Mouse (Mus musculus): ENCODE data around the gene Acox1. TPM values are rescaled to one million over a fixed set of nuclear protein-coding genes. Genes with fewer than 3 reads are reported as not detected.
A peak's percentile ranks its signal among the peaks of the same experiment; 100 is the strongest.

Gene Acox1
- total and polyA plus RNA-seq, 2 experiments from 2014 or later: 66.1 to 116 TPM

DNA sequence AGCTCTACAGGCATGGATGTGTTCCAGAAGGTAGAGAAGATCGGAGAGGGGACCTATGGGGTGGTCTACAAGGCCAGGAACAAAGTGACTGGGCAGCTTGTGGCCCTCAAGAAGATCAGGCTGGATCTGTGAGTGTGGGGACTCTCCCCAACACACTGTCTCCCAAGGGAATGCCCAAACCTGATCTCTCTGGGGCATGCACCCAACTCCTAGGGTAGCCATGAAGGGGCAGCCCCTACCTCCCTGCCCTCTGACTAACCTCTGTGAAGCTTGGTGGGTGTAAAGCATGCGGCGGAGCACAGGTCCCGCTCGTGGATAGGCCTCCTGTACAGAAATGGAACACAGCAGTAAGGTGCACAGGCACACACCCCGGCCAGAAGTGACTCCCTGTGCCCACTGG lies 17.1 kb upstream of the Acox1 start:
- TF ChIP-seq CTCF (IDR thresholded peaks at IDR 0.05): no peak
- Histone ChIP-seq H3K9me3 (ENCODE audit: low read length) (no peaks in the 10 kb centered on the region), H3K4me2 (ENCODE audit: low read depth, low read length, poor library complexity, severe bottlenecking) (no peak overlapping the region), H3K27ac (ENCODE audit: low read depth, low read length) (no peak overlapping the region), H3K27me3 (ENCODE audit: insufficient read depth, low read length) (peaks cover 10% of the 10 kb centered on the region), H3K36me3 (ENCODE audit: insufficient read depth, low read length) (peaks cover 3% of the 10 kb centered on the region; the same call in 1 of the 2 replicates), H3K4me1 (ENCODE audit: insufficient read depth, low read length) (0 out of 2 replicates have a peak, but pooled peaks cover 3% of the 10 kb centered on the region), H3K4me3 (ENCODE audit: low read depth, low read length) (no peak overlapping the region), H3K9ac (replicated peaks; ENCODE audit: low read length, poor library complexity, severe bottlenecking) (no peak overlapping the region)
- ATAC-seq (ENCODE audit: low FRiP score) (no peak), DNase-seq (ENCODE audit: low spot score) (no peak)
- WGBS: 94% methylated on average over 6 of the region's 6 CpGs

DNA sequence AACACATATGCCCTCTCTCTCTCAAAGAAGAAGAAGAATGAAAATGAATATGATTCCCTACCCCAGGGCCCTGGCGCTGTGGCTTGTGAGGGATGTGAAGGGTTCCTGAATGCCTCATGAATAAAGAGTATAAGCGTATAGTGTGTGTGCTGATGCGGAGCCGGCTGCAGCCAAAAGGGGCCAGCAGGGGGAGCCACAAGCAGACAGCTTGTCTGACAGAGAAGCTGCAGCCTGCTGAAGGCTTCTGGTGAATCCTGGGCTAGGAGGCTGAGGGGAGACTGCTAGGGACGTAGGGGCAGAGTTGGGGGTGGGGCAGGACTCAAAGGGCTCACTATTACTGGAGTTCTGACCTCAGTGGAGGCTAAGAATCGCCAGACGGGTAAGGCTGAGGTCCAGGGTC lies 16.3 kb upstream of the Acox1 start:
- ATAC-seq (ENCODE audit: low FRiP score) (no peak), DNase-seq (ENCODE audit: low spot score) (peak; percentile 19)
- Histone ChIP-seq H3K4me1 (ENCODE audit: insufficient read depth, low read length) (0 out of 2 replicates have a peak, but pooled peaks cover 3% of the 10 kb centered on the region), H3K4me3 (ENCODE audit: low read depth, low read length) (no peak overlapping the region), H3K27me3 (ENCODE audit: insufficient read depth, low read length) (0 out of 2 replicates have a peak, but pooled peaks cover 3% of the 10 kb centered on the region), H3K9ac (replicated peaks; ENCODE audit: low read length, poor library complexity, severe bottlenecking) (no peak overlapping the region), H3K27ac (ENCODE audit: low read depth, low read length) (no peak overlapping the region), H3K4me2 (ENCODE audit: low read depth, low read length, poor library complexity, severe bottlenecking) (no peak overlapping the region), H3K9me3 (ENCODE audit: low read length) (no peaks in the 10 kb centered on the region), H3K36me3 (ENCODE audit: insufficient read depth, low read length) (peaks cover 3% of the 10 kb centered on the region; the same call in 1 of the 2 replicates)
- peak; percentile 49 for TF ChIP-seq CTCF (IDR thresholded peaks at IDR 0.05)
- 82% methylated on average over 7 of the region's 7 CpGs for WGBS

DNA sequence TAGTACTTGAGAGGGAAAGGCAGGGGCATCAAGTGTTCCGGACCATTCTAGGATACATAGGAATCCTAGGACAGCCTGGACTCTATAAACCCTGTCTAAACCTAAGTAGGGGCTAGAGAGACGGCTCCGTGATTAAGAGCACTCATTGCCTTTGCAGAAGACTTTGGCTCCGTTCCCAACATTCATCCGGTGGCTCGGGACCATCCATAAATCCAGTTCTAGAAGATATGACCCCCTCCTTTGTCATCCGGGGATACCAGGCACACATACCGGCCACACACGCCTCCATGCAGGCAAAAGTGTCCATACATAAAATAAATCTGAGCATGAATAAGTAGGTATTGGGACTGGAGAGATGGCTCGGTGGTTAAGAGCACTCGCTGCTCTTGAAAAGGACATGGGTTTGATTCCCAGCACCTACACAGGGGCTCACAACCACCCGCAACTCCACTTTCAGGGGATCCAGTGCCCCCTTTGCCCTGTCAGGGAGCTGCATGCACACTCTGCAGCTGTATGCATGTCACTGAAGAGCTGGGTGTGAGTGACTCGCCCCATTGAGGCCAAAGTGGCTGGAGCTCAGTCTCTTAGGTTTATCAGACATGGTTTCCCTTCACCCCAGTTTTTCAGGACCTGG lies 15.1 kb upstream of the Acox1 start:
- Histone ChIP-seq H3K27ac (ENCODE audit: low read depth, low read length) (no peak overlapping the region), H3K4me3 (ENCODE audit: low read depth, low read length) (no peak overlapping the region), H3K4me1 (ENCODE audit: insufficient read depth, low read length) (no peaks in the 10 kb centered on the region), H3K9me3 (ENCODE audit: low read length) (no peaks in the 10 kb centered on the region), H3K36me3 (ENCODE audit: insufficient read depth, low read length) (peaks cover 3% of the 10 kb centered on the region; the same call in 1 of the 2 replicates), H3K9ac (replicated peaks; ENCODE audit: low read length, poor library complexity, severe bottlenecking) (no peak overlapping the region), H3K27me3 (ENCODE audit: insufficient read depth, low read length) (no peaks in the 10 kb centered on the region), H3K4me2 (ENCODE audit: low read depth, low read length, poor library complexity, severe bottlenecking) (no peak overlapping the region)
- WGBS: 93% methylated on average over 13 of the region's 13 CpGs
- no peak for DNase-seq (ENCODE audit: low spot score)
- no peak for TF ChIP-seq CTCF (IDR thresholded peaks at IDR 0.05)
- no peak for ATAC-seq (ENCODE audit: low FRiP score)

DNA sequence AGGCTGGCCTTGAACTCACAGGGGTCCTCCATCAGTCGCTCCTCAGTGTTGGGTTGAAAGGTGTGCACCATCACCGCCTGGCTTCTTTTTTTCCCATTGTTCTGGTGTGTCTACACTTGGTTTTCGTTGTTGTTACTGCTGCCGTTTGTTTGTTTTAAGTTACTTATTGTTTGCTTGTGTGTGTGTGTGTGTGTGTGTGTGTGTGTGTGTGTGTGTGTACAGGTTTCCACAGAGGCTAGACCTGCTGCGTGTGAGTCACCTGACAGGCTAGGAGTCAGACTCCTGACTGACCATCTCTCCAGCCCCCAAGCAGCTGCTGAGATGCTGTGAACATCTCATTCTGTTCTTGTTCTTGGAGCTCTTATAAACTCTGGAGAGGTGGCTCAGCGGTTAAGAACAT lies 14.0 kb upstream of the Acox1 start:
- no peak for DNase-seq (ENCODE audit: low spot score)
- Histone ChIP-seq H3K27me3 (ENCODE audit: insufficient read depth, low read length) (no peaks in the 10 kb centered on the region), H3K4me3 (ENCODE audit: low read depth, low read length) (no peak overlapping the region), H3K4me2 (ENCODE audit: low read depth, low read length, poor library complexity, severe bottlenecking) (no peak overlapping the region), H3K27ac (ENCODE audit: low read depth, low read length) (no peak overlapping the region), H3K9me3 (ENCODE audit: low read length) (no peaks in the 10 kb centered on the region), H3K9ac (replicated peaks; ENCODE audit: low read length, poor library complexity, severe bottlenecking) (no peak overlapping the region), H3K36me3 (ENCODE audit: insufficient read depth, low read length) (peaks cover 3% of the 10 kb centered on the region; the same call in 1 of the 2 replicates), H3K4me1 (ENCODE audit: insufficient read depth, low read length) (no peaks in the 10 kb centered on the region)
- WGBS: 91% methylated on average over 6 of the region's 6 CpGs
- ATAC-seq (ENCODE audit: low FRiP score): no peak
- no peak for TF ChIP-seq CTCF (IDR thresholded peaks at IDR 0.05)

- Histone ChIP-seq H3K27me3 (ENCODE audit: insufficient read depth, low read length) (no peaks in the 10 kb centered on the region), H3K4me1 (ENCODE audit: insufficient read depth, low read length) (no peaks in the 10 kb centered on the region), H3K9ac (replicated peaks; ENCODE audit: low read length, poor library complexity, severe bottlenecking) (no peak overlapping the region), H3K9me3 (ENCODE audit: low read length) (no peaks in the 10 kb centered on the region), H3K4me3 (ENCODE audit: low read depth, low read length) (no peak overlapping the region), H3K4me2 (ENCODE audit: low read depth, low read length, poor library complexity, severe bottlenecking) (no peak overlapping the region), H3K36me3 (ENCODE audit: insufficient read depth, low read length) (peaks cover 17% of the 10 kb centered on the region), H3K27ac (ENCODE audit: low read depth, low read length) (no peak overlapping the region)
- DNase-seq (ENCODE audit: low spot score) (no peak), ATAC-seq (ENCODE audit: low FRiP score) (no peak)
- WGBS: 79% methylated on average over 5 of the region's 5 CpGs
- no peak for TF ChIP-seq CTCF (IDR thresholded peaks at IDR 0.05)
Measured at GRCm38 (mm10) chr11:116210696-116211095, 11.9 kb upstream of the Acox1 start.

GRCm38 (mm10) chr11:116209257-116209656 lies 10.4 kb upstream of the Acox1 start:
- no peak overlapping the region for H3K9ac ChIP-seq (replicated peaks; ENCODE audit: low read length, poor library complexity, severe bottlenecking)
- H3K27me3 ChIP-seq (ENCODE audit: insufficient read depth, low read length): no peaks in the 10 kb centered on the region
- H3K4me3 ChIP-seq (ENCODE audit: low read depth, low read length): no peak overlapping the region
- WGBS: 86% methylated on average over 8 of the region's 8 CpGs
- no peak overlapping the region for H3K4me2 ChIP-seq (ENCODE audit: low read depth, low read length, poor library complexity, severe bottlenecking)
- H3K4me1 ChIP-seq (ENCODE audit: insufficient read depth, low read length): no peaks in the 10 kb centered on the region
- no peak for TF ChIP-seq CTCF (IDR thresholded peaks at IDR 0.05)
- H3K9me3 ChIP-seq (ENCODE audit: low read length): no peaks in the 10 kb centered on the region
- no peak overlapping the region for H3K27ac ChIP-seq (ENCODE audit: low read depth, low read length)
- DNase-seq (ENCODE audit: low spot score) (no peak), ATAC-seq (ENCODE audit: low FRiP score) (no peak)
- peaks cover 23% of the 10 kb centered on the region for H3K36me3 ChIP-seq (ENCODE audit: insufficient read depth, low read length)

All from midbrain, postnatal 0 days (tissue).